Mouse (Mus musculus): ENCODE measurements around the gene Olfr904.

Olfr904 gene

GRCm38 (mm10) chr9:38462844-38463243 is at the start of gene Olfr904:
Gene Olfr904 (plus strand): TSS chr9:38463144.

GRCm38 (mm10) chr9:38413502-38413901 is 49.4 kb upstream of the Olfr904 start:
- 95% methylated on average over 14 of the region's 14 CpGs for WGBS

GRCm38 (mm10) chr9:38427026-38427425 is 35.9 kb upstream of the Olfr904 start:
- 57% methylated on average over 1 of the region's 1 CpGs for WGBS

- 85% methylated on average over 1 of the region's 1 CpGs for WGBS
Measured at GRCm38 (mm10) chr9:38429155-38429554, 33.8 kb upstream of the Olfr904 start, which contains the start of gene Olfr901. Gene Olfr901 (plus strand): TSS chr9:38429455.

GRCm38 (mm10) chr9:38447352-38447751 is 15.6 kb upstream of the Olfr904 start, which contains the start of gene Olfr902:
Gene Olfr902 (plus strand): TSS chr9:38447652.
- 85% methylated on average over 5 of the region's 5 CpGs for WGBS

GRCm38 (mm10) chr9:38470807-38471206 is 7.9 kb downstream of the Olfr904 start, which contains the start of gene Olfr905:
Gene Olfr905 (plus strand): TSS chr9:38471107.

GRCm38 (mm10) chr9:38486785-38487184 is 23.8 kb downstream of the Olfr904 start, which contains the start of gene Olfr906:
Gene Olfr906 (plus strand): TSS chr9:38487085.
- WGBS, result 84% methylated on average over 3 of the region's 3 CpGs

- WGBS, result 84% methylated on average over 2 of the region's 2 CpGs
Measured at GRCm38 (mm10) chr9:38495501-38495900, 32.6 kb downstream of the Olfr904 start, which contains the start of gene Olfr907. Gene Olfr907 (plus strand): TSS chr9:38495801.

GRCm38 (mm10) chr9:38512353-38512752 is 49.4 kb downstream of the Olfr904 start:
- WGBS, result 77% methylated on average over 2 of the region's 2 CpGs

Measured in cerebral cortex, adult 2 months (tissue).